Mouse (Mus musculus): ENCODE measurements around the gene Farsa.

GRCm38 (mm10) chr8:84813059-84813458, 43.7 kb upstream of the Farsa start:
- TF ChIP-seq CTCF (IDR thresholded peaks at IDR 0.05; ENCODE audit: control insufficient read depth, insufficient read depth, insufficient read length) (peak; percentile 5), USF1 (IDR thresholded peaks at IDR 0.05; ENCODE audit: low read depth) (no peak)
